Mouse (Mus musculus): ENCODE measurements around the gene Atp2b2. TPM values are rescaled to one million over a fixed set of nuclear protein-coding genes. Genes with fewer than 3 reads are reported as not detected.

The Atp2b2 gene
- total and polyA plus RNA-seq, 2 experiments from 2014 or later, result 35.4 to 96.3 TPM

GRCm38 (mm10) chr6:114058030-114058808, 15.8 kb upstream of the Atp2b2 start:
- ATAC-seq (ENCODE audit: low FRiP score), result no peak

GRCm38 (mm10) chr6:114055311-114055710, 12.9 kb upstream of the Atp2b2 start:
- no peak for ATAC-seq (ENCODE audit: low FRiP score)
- no peak overlapping the region for H3K4me2 ChIP-seq (ENCODE audit: low read depth, low read length, poor library complexity, severe bottlenecking)
- 87% methylated on average over 7 of the region's 7 CpGs for WGBS
- H3K27ac ChIP-seq (ENCODE audit: low read depth, low read length), result no peak overlapping the region
- H3K4me1 ChIP-seq (ENCODE audit: insufficient read depth, low read length), result peaks cover 7% of the 10 kb centered on the region; the same call in 1 of the 2 replicates
- TF ChIP-seq CTCF (IDR thresholded peaks at IDR 0.05), result no peak
- H3K9ac ChIP-seq (replicated peaks; ENCODE audit: low read length, poor library complexity, severe bottlenecking), result no peak overlapping the region
- DNase-seq (ENCODE audit: low spot score), result no peak
- H3K4me3 ChIP-seq (ENCODE audit: low read depth, low read length), result no peak overlapping the region
- no peaks in the 10 kb centered on the region for H3K9me3 ChIP-seq (ENCODE audit: low read length)
- no peaks in the 10 kb centered on the region for H3K27me3 ChIP-seq (ENCODE audit: insufficient read depth, low read length)
- no peaks in the 10 kb centered on the region for H3K36me3 ChIP-seq (ENCODE audit: insufficient read depth, low read length)

More at GRCm38 (mm10) chr6:114058030-114058808, 15.8 kb upstream of the Atp2b2 start:
- no peak overlapping the region for H3K4me2 ChIP-seq (ENCODE audit: low read depth, low read length, poor library complexity, severe bottlenecking)
- no peaks in the 10 kb centered on the region for H3K9me3 ChIP-seq (ENCODE audit: low read length)
- 47% methylated on average over 15 of the region's 15 CpGs for WGBS
- DNase-seq (ENCODE audit: low spot score), result no peak
- no peaks in the 10 kb centered on the region for H3K27me3 ChIP-seq (ENCODE audit: insufficient read depth, low read length)
- no peaks in the 10 kb centered on the region for H3K36me3 ChIP-seq (ENCODE audit: insufficient read depth, low read length)
- H3K4me3 ChIP-seq (ENCODE audit: low read depth, low read length), result no peak overlapping the region
- no peak for TF ChIP-seq CTCF (IDR thresholded peaks at IDR 0.05)
- H3K27ac ChIP-seq (ENCODE audit: low read depth, low read length), result peak overlapping the region; percentile 44; the same call in 1 of the 2 replicates
- H3K4me1 ChIP-seq (ENCODE audit: insufficient read depth, low read length), result peaks cover 7% of the 10 kb centered on the region; the same call in 1 of the 2 replicates
- no peak overlapping the region for H3K9ac ChIP-seq (replicated peaks; ENCODE audit: low read length, poor library complexity, severe bottlenecking)

DNA sequence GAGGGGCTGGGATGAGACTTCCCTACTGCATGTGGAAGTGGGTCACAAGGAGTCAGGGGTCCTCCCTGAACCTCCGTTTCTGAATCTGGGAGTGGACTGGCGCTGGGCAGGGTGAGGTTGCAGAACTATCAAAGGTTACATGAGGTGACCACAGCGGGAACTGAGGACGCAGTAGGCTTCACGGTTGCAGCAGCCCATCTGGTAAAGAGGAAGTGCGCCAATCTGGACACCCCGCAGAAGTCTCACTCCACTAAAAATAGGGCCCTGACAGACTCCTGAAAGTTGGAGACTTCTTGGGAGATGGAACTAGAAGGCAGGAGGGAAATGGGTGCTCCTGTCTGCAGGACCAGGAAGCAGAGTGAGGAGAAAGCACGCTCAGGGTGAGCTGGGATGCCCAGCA, 2.5 kb upstream of the Atp2b2 start:
- Histone ChIP-seq H3K9me3 (ENCODE audit: low read length) (no peaks in the 10 kb centered on the region), H3K36me3 (ENCODE audit: insufficient read depth, low read length) (no peaks in the 10 kb centered on the region), H3K4me3 (ENCODE audit: low read depth, low read length) (no peak overlapping the region), H3K9ac (replicated peaks; ENCODE audit: low read length, poor library complexity, severe bottlenecking) (no peak overlapping the region), H3K27me3 (ENCODE audit: insufficient read depth, low read length) (no peaks in the 10 kb centered on the region; the same call in 1 of the 2 replicates), H3K4me2 (ENCODE audit: low read depth, low read length, poor library complexity, severe bottlenecking) (no peak overlapping the region), H3K27ac (ENCODE audit: low read depth, low read length) (no peak overlapping the region), H3K4me1 (ENCODE audit: insufficient read depth, low read length) (peaks cover 3% of the 10 kb centered on the region; the same call in 1 of the 2 replicates)
- TF ChIP-seq CTCF (IDR thresholded peaks at IDR 0.05), result no peak
- ATAC-seq (ENCODE audit: low FRiP score) (no peak), DNase-seq (ENCODE audit: low spot score) (no peak)
- WGBS, result 81% methylated on average over 8 of the region's 8 CpGs

GRCm38 (mm10) chr6:114042836-114043235, 423 bp upstream of the Atp2b2 start:
- no peak overlapping the region for H3K4me2 ChIP-seq (ENCODE audit: low read depth, low read length, poor library complexity, severe bottlenecking)
- H3K36me3 ChIP-seq (ENCODE audit: insufficient read depth, low read length), result no peaks in the 10 kb centered on the region
- 94% methylated on average over 7 of the region's 7 CpGs for WGBS
- DNase-seq (ENCODE audit: low spot score) (no peak), ATAC-seq (ENCODE audit: low FRiP score) (no peak)
- H3K27ac ChIP-seq (ENCODE audit: low read depth, low read length), result no peak overlapping the region
- H3K4me3 ChIP-seq (ENCODE audit: low read depth, low read length), result no peak overlapping the region
- no peak overlapping the region for H3K9ac ChIP-seq (replicated peaks; ENCODE audit: low read length, poor library complexity, severe bottlenecking)
- TF ChIP-seq CTCF (IDR thresholded peaks at IDR 0.05), result no peak
- no peaks in the 10 kb centered on the region for H3K9me3 ChIP-seq (ENCODE audit: low read length)
- H3K27me3 ChIP-seq (ENCODE audit: insufficient read depth, low read length), result no peaks in the 10 kb centered on the region; the same call in 1 of the 2 replicates
- peaks cover 3% of the 10 kb centered on the region; the same call in 1 of the 2 replicates for H3K4me1 ChIP-seq (ENCODE audit: insufficient read depth, low read length)

DNA sequence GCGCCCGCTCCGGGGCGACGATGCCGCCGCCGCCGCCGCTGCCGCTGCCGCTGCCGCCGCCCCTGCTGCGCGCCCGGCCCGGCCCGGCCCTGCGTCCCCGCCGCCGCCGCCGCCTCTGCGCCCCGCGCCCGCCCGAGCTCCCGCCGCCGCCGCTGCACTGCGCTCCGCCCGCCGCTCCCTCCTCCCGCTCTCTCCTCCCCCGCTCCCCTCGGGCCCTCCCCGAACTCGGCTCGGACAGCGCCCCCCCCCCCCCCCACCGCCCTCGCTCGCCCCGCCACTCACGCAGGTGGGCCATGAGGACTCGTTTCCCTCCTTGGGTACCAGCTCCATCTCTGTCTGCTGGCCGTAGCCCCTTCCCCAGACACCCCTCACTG, 515 bp downstream of the Atp2b2 start:
- TF ChIP-seq CTCF (IDR thresholded peaks at IDR 0.05), result no peak
- Histone ChIP-seq H3K4me3 (ENCODE audit: low read depth, low read length) (peak overlapping the region; percentile 71), H3K9ac (replicated peaks; ENCODE audit: low read length, poor library complexity, severe bottlenecking) (peak overlapping the region; percentile 87), H3K27ac (ENCODE audit: low read depth, low read length) (peak overlapping the region; percentile 47; the same call in 1 of the 2 replicates), H3K27me3 (ENCODE audit: insufficient read depth, low read length) (no peaks in the 10 kb centered on the region; the same call in 1 of the 2 replicates), H3K4me1 (ENCODE audit: insufficient read depth, low read length) (peaks cover 3% of the 10 kb centered on the region; the same call in 1 of the 2 replicates), H3K36me3 (ENCODE audit: insufficient read depth, low read length) (no peaks in the 10 kb centered on the region), H3K9me3 (ENCODE audit: low read length) (no peaks in the 10 kb centered on the region), H3K4me2 (ENCODE audit: low read depth, low read length, poor library complexity, severe bottlenecking) (peak overlapping the region; percentile 92)
- ATAC-seq (ENCODE audit: low FRiP score) (peak; percentile 44; the same call in 1 of the 2 replicates), DNase-seq (ENCODE audit: low spot score) (peak; percentile 8)
- 0% methylated on average over 4 of the region's 52 CpGs for WGBS

Data from midbrain, postnatal 0 days (tissue).